Mouse (Mus musculus) urinary bladder, postnatal 10 days (tissue): ENCODE measurements around the gene Slc36a1.

ENCODE experiments used
- DNase-seq: peaks from one replicate; pipeline ENCODE4 v3.0.0; 2022; ENCODE audit warnings: low spot score

The Slc36a1 gene

DNA sequence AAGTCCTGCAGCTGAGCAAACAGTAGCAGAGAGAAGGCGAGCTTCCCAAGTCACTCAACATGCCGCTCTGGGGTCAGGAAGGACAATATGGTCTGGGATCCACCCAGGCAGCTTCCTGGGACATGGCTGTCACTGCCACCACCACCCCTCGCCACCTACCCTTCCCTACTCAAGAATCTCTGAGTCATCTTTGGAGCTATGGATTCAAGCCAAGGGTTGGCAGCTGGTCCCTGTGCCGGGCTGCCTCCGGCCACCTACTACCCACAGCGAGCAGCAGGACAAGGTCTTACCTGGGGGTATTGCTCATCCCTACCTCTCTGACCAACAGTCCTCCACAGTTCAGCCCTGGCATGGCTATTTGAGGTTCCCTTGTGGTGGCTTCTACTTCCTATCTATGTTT is 70.6 kb downstream of the Slc36a1 start:
- no peak for DNase-seq
